Mouse (Mus musculus) neural tube, embryonic 12.5 days (tissue): ENCODE measurements at regions not wholly inside any gene's neighbourhood (a gene's known extent, or its start where the extent isn't known, plus 50 kb on each side); places are given as distances from the start of the nearest gene placed in this dataset.

Source experiments
- ATAC-seq: fragments of 200-750 bp; cut with Nextera tagmentation; 2 replicates; pipeline ENCODE4 v1.8.0; 2017; ENCODE audit warnings: low read depth, mild to moderate bottlenecking, moderate TSS enrichment, moderate library complexity; ENCODE audit not compliant: low FRiP score
- H3K27ac ChIP-seq: fragments of 300-500 bp; sonication (generic); 2 replicates; pipeline ENCODE4 v1.5.1; 2016
- H3K27me3 ChIP-seq: fragments of 300-500 bp; sonication (generic); replicated peaks from 2 replicates; pipeline ENCODE4 v1.6.1; 2016; ENCODE audit warnings: mild to moderate bottlenecking
- H3K36me3 ChIP-seq: fragments of 300-500 bp; sonication (generic); 2 replicates; pipeline ENCODE4 v1.6.1; 2016; ENCODE audit warnings: mild to moderate bottlenecking
- H3K4me1 ChIP-seq: fragments of 300-500 bp; sonication (generic); 2 replicates; pipeline ENCODE4 v1.6.1; 2016
- H3K4me2 ChIP-seq: fragments of 300-500 bp; sonication (generic); replicated peaks from 2 replicates; pipeline ENCODE4 v1.6.1; 2016; ENCODE audit warnings: mild to moderate bottlenecking
- H3K4me3 ChIP-seq: fragments of 300-500 bp; sonication (generic); 2 replicates; pipeline ENCODE4 v1.5.1; 2016
- H3K9ac ChIP-seq: fragments of 300-500 bp; sonication (generic); 2 replicates; pipeline ENCODE4 v1.6.1; 2016; ENCODE audit warnings: mild to moderate bottlenecking
- H3K9me3 ChIP-seq: fragments of 300-500 bp; sonication (generic); 2 replicates; pipeline ENCODE4 v1.6.1; 2016; ENCODE audit warnings: mild to moderate bottlenecking
- WGBS: fragments of 180-500 bp; shearing (Covaris S2); methylation state at CpG from one replicate; pipeline ENCODE4 v1.1.7; 2016; 5-methylcytosine and 5-hydroxymethylcytosine counted together

GRCm38 (mm10) chr9:33292116-33292515, 656.1 kb downstream of the Ets1 start:
- no peak overlapping the region for H3K4me3 ChIP-seq
- H3K36me3 ChIP-seq: no peaks in the 10 kb centered on the region
- H3K4me2 ChIP-seq: no peak overlapping the region
- no peak for ATAC-seq
- H3K4me1 ChIP-seq: no peaks in the 10 kb centered on the region
- no peaks in the 10 kb centered on the region for H3K27me3 ChIP-seq
- H3K27ac ChIP-seq: no peak overlapping the region
- H3K9ac ChIP-seq: no peak overlapping the region
- H3K9me3 ChIP-seq: no peaks in the 10 kb centered on the region

- no peak for ATAC-seq
- H3K36me3 ChIP-seq: no peaks in the 10 kb centered on the region
- H3K27me3 ChIP-seq: no peaks in the 10 kb centered on the region
- H3K9me3 ChIP-seq: no peaks in the 10 kb centered on the region
- H3K9ac ChIP-seq: no peak overlapping the region
- no peaks in the 10 kb centered on the region for H3K4me1 ChIP-seq
- 31% methylated on average over 2 of the region's 2 CpGs for WGBS
- no peak overlapping the region for H3K4me3 ChIP-seq
- no peak overlapping the region for H3K27ac ChIP-seq
- no peak overlapping the region for H3K4me2 ChIP-seq
Observed at GRCm38 (mm10) chr9:33295925-33296324, 659.9 kb downstream of the Ets1 start.

- 81% methylated on average over 1 of the region's 1 CpGs for WGBS
- Histone ChIP-seq H3K4me1 (no peaks in the 10 kb centered on the region), H3K9me3 (no peaks in the 10 kb centered on the region), H3K9ac (no peak overlapping the region), H3K4me3 (no peak overlapping the region), H3K36me3 (no peaks in the 10 kb centered on the region), H3K27me3 (no peaks in the 10 kb centered on the region), H3K27ac (no peak overlapping the region), H3K4me2 (no peak overlapping the region)
- ATAC-seq: no peak
Observed at GRCm38 (mm10) chr9:33319525-33320025, 683.6 kb downstream of the Ets1 start.

- Histone ChIP-seq H3K27me3 (no peaks in the 10 kb centered on the region), H3K4me1 (no peaks in the 10 kb centered on the region), H3K9me3 (no peaks in the 10 kb centered on the region), H3K9ac (no peak overlapping the region), H3K36me3 (no peaks in the 10 kb centered on the region), H3K27ac (no peak overlapping the region), H3K4me2 (no peak overlapping the region), H3K4me3 (no peak overlapping the region)
- no peak for ATAC-seq
- WGBS: 84% methylated on average over 2 of the region's 2 CpGs
Observed at GRCm38 (mm10) chr9:33327722-33328121, 691.7 kb downstream of the Ets1 start.

- ATAC-seq: no peak
- Histone ChIP-seq H3K4me1 (no peaks in the 10 kb centered on the region), H3K4me3 (no peak overlapping the region), H3K9ac (no peak overlapping the region), H3K27ac (no peak overlapping the region), H3K27me3 (no peaks in the 10 kb centered on the region), H3K9me3 (no peaks in the 10 kb centered on the region), H3K36me3 (no peaks in the 10 kb centered on the region), H3K4me2 (no peak overlapping the region)
Observed at GRCm38 (mm10) chr9:33350258-33350657, 714.2 kb downstream of the Ets1 start.

GRCm38 (mm10) chr9:33356621-33357020, 720.6 kb downstream of the Ets1 start:
- H3K9me3 ChIP-seq: no peaks in the 10 kb centered on the region
- no peak for ATAC-seq
- H3K4me3 ChIP-seq: no peak overlapping the region

GRCm38 (mm10) chr9:33360966-33361365, 724.9 kb downstream of the Ets1 start:
- H3K4me2 ChIP-seq: no peak overlapping the region
- H3K27ac ChIP-seq: no peak overlapping the region
- WGBS: 81% methylated on average over 5 of the region's 5 CpGs
- no peak overlapping the region for H3K4me3 ChIP-seq
- no peak for ATAC-seq
- no peaks in the 10 kb centered on the region for H3K9me3 ChIP-seq
- no peak overlapping the region for H3K9ac ChIP-seq
- H3K36me3 ChIP-seq: no peaks in the 10 kb centered on the region
- H3K27me3 ChIP-seq: no peaks in the 10 kb centered on the region
- H3K4me1 ChIP-seq: no peaks in the 10 kb centered on the region

More at GRCm38 (mm10) chr9:33356621-33357020, 720.6 kb downstream of the Ets1 start:
- no peaks in the 10 kb centered on the region for H3K4me1 ChIP-seq
- H3K9ac ChIP-seq: no peak overlapping the region
- WGBS: 81% methylated on average over 2 of the region's 2 CpGs
- no peak overlapping the region for H3K27ac ChIP-seq
- H3K36me3 ChIP-seq: no peaks in the 10 kb centered on the region
- no peaks in the 10 kb centered on the region for H3K27me3 ChIP-seq
- H3K4me2 ChIP-seq: no peak overlapping the region

GRCm38 (mm10) chr9:33389170-33389569, 753.1 kb downstream of the Ets1 start:
- Histone ChIP-seq H3K27me3 (no peaks in the 10 kb centered on the region), H3K9me3 (no peaks in the 10 kb centered on the region), H3K4me3 (no peak overlapping the region), H3K4me1 (no peaks in the 10 kb centered on the region), H3K27ac (no peak overlapping the region), H3K4me2 (no peak overlapping the region), H3K9ac (no peak overlapping the region), H3K36me3 (no peaks in the 10 kb centered on the region)
- ATAC-seq: no peak

GRCm38 (mm10) chr9:33404691-33405090, 768.7 kb downstream of the Ets1 start:
- H3K9ac ChIP-seq: no peak overlapping the region
- H3K36me3 ChIP-seq: no peaks in the 10 kb centered on the region
- ATAC-seq: no peak
- H3K4me1 ChIP-seq: no peaks in the 10 kb centered on the region
- no peaks in the 10 kb centered on the region for H3K27me3 ChIP-seq
- H3K4me3 ChIP-seq: no peak overlapping the region
- 92% methylated on average over 4 of the region's 4 CpGs for WGBS
- no peak overlapping the region for H3K27ac ChIP-seq
- H3K4me2 ChIP-seq: no peak overlapping the region
- H3K9me3 ChIP-seq: no peaks in the 10 kb centered on the region

GRCm38 (mm10) chr9:33407517-33407916, 771.5 kb downstream of the Ets1 start:
- H3K9me3 ChIP-seq: no peaks in the 10 kb centered on the region
- H3K4me1 ChIP-seq: no peaks in the 10 kb centered on the region
- H3K4me2 ChIP-seq: no peak overlapping the region
- H3K36me3 ChIP-seq: no peaks in the 10 kb centered on the region
- WGBS: 88% methylated on average over 2 of the region's 2 CpGs
- no peak for ATAC-seq
- no peaks in the 10 kb centered on the region for H3K27me3 ChIP-seq
- H3K27ac ChIP-seq: no peak overlapping the region
- no peak overlapping the region for H3K9ac ChIP-seq
- no peak overlapping the region for H3K4me3 ChIP-seq

- ATAC-seq: peak; percentile 58; the same call in 1 of the 2 replicates
- Histone ChIP-seq H3K36me3 (no peaks in the 10 kb centered on the region), H3K4me3 (no peak overlapping the region), H3K27ac (no peak overlapping the region), H3K9me3 (no peaks in the 10 kb centered on the region), H3K27me3 (no peaks in the 10 kb centered on the region), H3K4me2 (no peak overlapping the region), H3K9ac (no peak overlapping the region), H3K4me1 (no peaks in the 10 kb centered on the region)
- 26% methylated on average over 2 of the region's 2 CpGs for WGBS
Observed at GRCm38 (mm10) chr9:33423781-33424180, 787.8 kb downstream of the Ets1 start.

GRCm38 (mm10) chr9:33436459-33436858, 800.4 kb downstream of the Ets1 start:
- Histone ChIP-seq H3K9ac (no peak overlapping the region), H3K27ac (no peak overlapping the region), H3K27me3 (no peaks in the 10 kb centered on the region), H3K4me1 (no peaks in the 10 kb centered on the region), H3K4me2 (no peak overlapping the region), H3K36me3 (no peaks in the 10 kb centered on the region), H3K4me3 (no peak overlapping the region), H3K9me3 (no peaks in the 10 kb centered on the region)
- 87% methylated on average over 4 of the region's 4 CpGs for WGBS
- ATAC-seq: no peak

GRCm38 (mm10) chr9:33442266-33442665, 806.2 kb downstream of the Ets1 start:
- ATAC-seq: no peak
- H3K9ac ChIP-seq: no peak overlapping the region
- no peaks in the 10 kb centered on the region for H3K27me3 ChIP-seq
- H3K9me3 ChIP-seq: no peaks in the 10 kb centered on the region
- H3K4me1 ChIP-seq: no peaks in the 10 kb centered on the region
- no peak overlapping the region for H3K27ac ChIP-seq
- WGBS: 82% methylated on average over 5 of the region's 5 CpGs
- H3K36me3 ChIP-seq: no peaks in the 10 kb centered on the region
- H3K4me2 ChIP-seq: no peak overlapping the region
- H3K4me3 ChIP-seq: no peak overlapping the region
